Mouse (Mus musculus) stomach, postnatal 0 days (tissue): Measurements from ENCODE around the gene Ddc.

Experiments used
- CTCF ChIP-seq: IDR thresholded peaks from 2 replicates; pipeline ENCODE4 v1.5.1; 2016; ENCODE audit warnings: antibody characterized with exemption, low read depth, mild to moderate bottlenecking, moderate library complexity
- EP300 ChIP-seq: optimal IDR thresholded peaks from 2 replicates; pipeline ENCODE3; 2016; ENCODE audit warnings: antibody characterized with exemption

GRCm38 (mm10) chr11:11826475-11826874 is 71.5 kb downstream of the Ddc start:
- TF ChIP-seq CTCF (no peak), EP300 (no peak)
